Mouse (Mus musculus): ENCODE measurements around the gene Gpr33.

Gene Gpr33

DNA sequence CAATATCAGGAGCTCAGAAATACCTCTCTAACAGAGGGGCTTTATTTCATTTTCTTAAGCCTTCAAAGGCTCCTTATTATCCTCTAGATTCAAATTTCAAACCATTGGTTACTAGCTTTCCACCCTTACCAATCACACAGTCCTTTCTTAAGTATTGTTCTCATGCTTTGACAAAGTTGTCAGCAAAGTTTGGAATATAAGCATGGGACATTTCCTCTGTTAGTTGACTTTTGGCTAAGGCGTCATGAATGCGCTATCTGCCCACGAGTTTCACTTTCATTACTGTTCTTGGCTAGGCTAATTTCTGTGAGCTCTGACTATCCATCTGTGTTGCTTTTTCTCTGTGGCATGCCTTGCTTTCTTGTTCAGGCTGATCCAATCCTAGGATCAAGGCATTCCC lies 25.1 kb downstream of the Gpr33 start:
- peak; percentile 5 for DNase-seq (ENCODE audit: low read depth, low spot score)
- Histone ChIP-seq H3K27me3 (ENCODE audit: control insufficient read depth, insufficient read depth, low read length, poor library complexity, severe bottlenecking) (no peaks in the 10 kb centered on the region), H3K36me3 (ENCODE audit: control insufficient read depth, insufficient read depth, low read length, poor library complexity, severe bottlenecking) (peaks cover 1% of the 10 kb centered on the region; the same call in 1 of the 2 replicates)

DNA sequence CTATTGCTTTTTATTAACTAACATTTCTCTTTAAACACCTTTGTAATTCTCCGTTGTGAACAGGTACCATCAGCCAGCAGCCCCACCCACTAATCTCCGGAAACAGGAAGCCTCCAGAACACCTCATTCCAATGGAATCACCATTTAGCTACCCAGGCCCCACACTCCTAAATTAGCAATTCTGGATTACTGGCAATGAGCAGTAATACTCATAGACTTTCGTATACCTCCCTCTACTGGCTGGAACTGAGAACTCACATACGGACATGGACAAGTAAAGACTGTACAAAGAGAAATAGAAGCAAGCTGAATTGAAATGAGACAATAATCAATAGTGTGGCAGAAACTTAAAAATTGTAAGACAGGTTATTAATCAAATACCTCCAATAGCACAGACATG lies 26.3 kb downstream of the Gpr33 start:
- Histone ChIP-seq H3K36me3 (ENCODE audit: control insufficient read depth, insufficient read depth, low read length, poor library complexity, severe bottlenecking) (peaks cover 1% of the 10 kb centered on the region; the same call in 1 of the 2 replicates), H3K27me3 (ENCODE audit: control insufficient read depth, insufficient read depth, low read length, poor library complexity, severe bottlenecking) (no peaks in the 10 kb centered on the region)
- DNase-seq (ENCODE audit: low read depth, low spot score) = peak; percentile 80

DNA sequence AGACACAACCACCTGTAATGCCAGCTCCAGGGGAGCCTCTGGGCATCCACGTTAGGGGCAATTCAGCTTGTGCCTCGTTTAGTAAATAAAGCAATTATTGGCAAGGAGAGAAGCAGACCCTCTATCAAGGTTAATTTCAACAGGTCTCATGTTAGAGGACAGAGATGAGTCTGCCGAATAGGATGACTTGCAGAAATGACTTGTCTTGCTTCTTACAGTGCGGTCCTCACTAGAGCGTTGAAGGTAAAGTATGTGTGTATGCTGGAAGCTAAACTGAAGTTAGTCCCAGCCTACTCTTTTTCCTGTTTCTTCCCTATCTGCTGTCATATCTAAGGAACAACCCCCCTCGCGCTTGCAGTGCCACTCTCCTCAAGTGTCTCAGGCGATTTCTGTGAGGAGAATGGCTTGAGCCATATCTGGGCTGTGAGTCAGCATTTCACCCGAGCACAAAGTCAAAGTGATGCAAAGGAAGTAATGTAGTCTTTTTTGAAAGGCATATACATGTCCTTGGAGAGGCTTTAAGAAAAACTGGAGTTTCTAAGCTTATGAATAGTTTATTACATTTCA lies 29.4 kb downstream of the Gpr33 start:
- no peaks in the 10 kb centered on the region for H3K36me3 ChIP-seq (ENCODE audit: control insufficient read depth, insufficient read depth, low read length, poor library complexity, severe bottlenecking)
- no peak for DNase-seq (ENCODE audit: low read depth, low spot score)
- no peaks in the 10 kb centered on the region for H3K27me3 ChIP-seq (ENCODE audit: control insufficient read depth, insufficient read depth, low read length, poor library complexity, severe bottlenecking)

DNA sequence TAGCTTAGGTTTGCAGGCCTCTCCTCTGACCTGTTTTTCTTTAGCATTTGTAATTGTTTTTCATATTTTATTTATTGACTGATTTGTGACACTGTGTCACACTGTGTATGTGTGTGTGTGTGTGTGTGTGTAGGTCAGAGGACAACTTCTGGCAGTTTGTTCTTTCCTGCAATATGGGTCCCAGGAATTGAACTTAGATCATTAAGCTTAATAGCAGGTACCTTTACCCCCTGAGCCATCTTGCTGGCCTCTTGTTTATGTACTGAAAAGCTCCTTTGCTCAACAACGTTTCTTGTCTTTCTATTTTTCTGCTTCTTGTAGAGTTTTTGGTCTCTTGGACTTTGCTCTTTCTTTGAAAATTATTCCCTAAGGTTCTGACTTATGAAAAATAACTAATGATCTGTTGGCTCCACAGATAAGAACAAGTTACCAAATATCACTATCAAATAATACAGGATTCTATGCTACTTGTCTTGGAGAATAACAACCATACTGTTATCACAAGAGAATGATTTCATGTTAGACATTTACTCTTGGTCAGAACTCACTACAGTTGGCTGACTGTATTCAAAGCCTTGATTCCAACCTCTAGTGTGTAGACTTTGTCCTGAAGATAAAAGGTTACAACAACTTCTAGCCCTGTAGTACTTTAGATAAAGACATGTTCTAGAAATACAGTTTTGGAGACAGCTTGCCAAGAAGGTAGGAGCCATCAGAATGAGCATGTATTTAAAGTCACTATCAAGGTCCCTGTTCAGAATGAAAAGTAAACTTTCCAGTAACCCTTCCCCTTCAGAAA lies 31.9 kb downstream of the Gpr33 start:
- Histone ChIP-seq H3K36me3 (ENCODE audit: control insufficient read depth, insufficient read depth, low read length, poor library complexity, severe bottlenecking) (no peaks in the 10 kb centered on the region), H3K27me3 (ENCODE audit: control insufficient read depth, insufficient read depth, low read length, poor library complexity, severe bottlenecking) (no peaks in the 10 kb centered on the region)
- no peak for DNase-seq (ENCODE audit: low read depth, low spot score)

DNA sequence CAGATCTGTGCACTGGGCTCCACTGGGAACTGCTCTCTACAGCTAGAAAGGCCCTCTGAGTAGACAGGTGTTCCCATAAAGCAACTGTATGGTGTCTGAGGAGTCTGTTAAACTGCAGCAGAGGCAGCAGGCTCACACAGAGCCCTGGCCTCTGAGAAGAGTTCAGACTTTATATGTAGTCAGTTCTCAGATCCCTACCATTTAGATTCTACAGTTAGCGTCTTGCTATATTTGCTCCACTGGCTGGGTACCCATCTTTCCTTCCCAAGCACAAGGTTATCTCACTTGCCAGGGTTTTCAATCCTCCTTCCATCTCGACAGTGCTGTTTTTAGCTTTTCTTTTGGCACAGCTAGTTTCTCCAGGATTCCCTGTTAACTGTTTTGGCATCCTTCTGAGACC lies 37.2 kb downstream of the Gpr33 start:
- no peak for DNase-seq (ENCODE audit: low read depth, low spot score)

DNA sequence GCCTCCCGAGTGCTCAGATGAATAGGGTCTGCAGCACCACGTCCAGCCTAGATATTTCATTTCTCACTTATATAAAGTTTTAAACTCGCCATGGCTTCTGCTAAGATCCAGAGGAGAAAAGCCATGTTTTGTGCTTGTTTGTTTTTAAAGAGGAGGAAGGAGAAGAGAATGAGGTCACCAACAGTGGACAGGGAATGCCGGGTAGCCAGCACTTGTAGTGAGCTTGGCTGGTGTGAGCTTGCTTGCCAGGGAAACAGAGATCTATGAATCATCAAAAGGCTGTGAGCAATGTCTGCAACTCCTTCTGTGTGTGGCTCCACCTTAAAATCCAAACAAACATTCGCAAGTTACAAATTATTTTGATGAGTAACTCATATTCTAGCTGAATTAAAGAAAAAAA lies 39.3 kb downstream of the Gpr33 start:
- DNase-seq (ENCODE audit: low read depth, low spot score) = no peak
- Histone ChIP-seq H3K36me3 (ENCODE audit: control insufficient read depth, insufficient read depth, low read length, poor library complexity, severe bottlenecking) (no peaks in the 10 kb centered on the region), H3K27me3 (ENCODE audit: control insufficient read depth, insufficient read depth, low read length, poor library complexity, severe bottlenecking) (no peaks in the 10 kb centered on the region)

More for the DNA sequence above, 37.2 kb downstream of the Gpr33 start:
- Histone ChIP-seq H3K27me3 (ENCODE audit: control insufficient read depth, insufficient read depth, low read length, poor library complexity, severe bottlenecking) (no peaks in the 10 kb centered on the region), H3K36me3 (ENCODE audit: control insufficient read depth, insufficient read depth, low read length, poor library complexity, severe bottlenecking) (no peaks in the 10 kb centered on the region)

DNA sequence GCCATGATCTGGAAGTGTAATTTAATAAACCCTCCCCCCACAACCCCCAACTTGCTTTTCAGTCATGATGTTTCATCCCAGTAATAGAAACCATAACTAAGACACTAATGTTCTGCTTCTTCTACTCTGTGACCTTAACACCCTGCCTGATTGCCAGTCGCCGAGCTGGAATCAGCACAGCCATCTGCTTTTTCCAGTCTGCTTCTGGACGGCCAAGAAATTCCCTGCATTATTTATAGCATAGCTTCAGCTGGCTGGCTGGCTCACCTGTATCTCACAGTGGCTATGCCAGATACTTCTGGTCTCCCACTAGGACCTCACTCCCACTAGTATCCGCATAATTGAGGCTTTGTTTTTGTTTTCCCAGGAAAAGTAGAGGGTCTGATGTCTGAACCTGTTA lies 42.0 kb downstream of the Gpr33 start:
- Histone ChIP-seq H3K27me3 (ENCODE audit: control insufficient read depth, insufficient read depth, low read length, poor library complexity, severe bottlenecking) (no peaks in the 10 kb centered on the region), H3K36me3 (ENCODE audit: control insufficient read depth, insufficient read depth, low read length, poor library complexity, severe bottlenecking) (no peaks in the 10 kb centered on the region)
- no peak for DNase-seq (ENCODE audit: low read depth, low spot score)

DNA sequence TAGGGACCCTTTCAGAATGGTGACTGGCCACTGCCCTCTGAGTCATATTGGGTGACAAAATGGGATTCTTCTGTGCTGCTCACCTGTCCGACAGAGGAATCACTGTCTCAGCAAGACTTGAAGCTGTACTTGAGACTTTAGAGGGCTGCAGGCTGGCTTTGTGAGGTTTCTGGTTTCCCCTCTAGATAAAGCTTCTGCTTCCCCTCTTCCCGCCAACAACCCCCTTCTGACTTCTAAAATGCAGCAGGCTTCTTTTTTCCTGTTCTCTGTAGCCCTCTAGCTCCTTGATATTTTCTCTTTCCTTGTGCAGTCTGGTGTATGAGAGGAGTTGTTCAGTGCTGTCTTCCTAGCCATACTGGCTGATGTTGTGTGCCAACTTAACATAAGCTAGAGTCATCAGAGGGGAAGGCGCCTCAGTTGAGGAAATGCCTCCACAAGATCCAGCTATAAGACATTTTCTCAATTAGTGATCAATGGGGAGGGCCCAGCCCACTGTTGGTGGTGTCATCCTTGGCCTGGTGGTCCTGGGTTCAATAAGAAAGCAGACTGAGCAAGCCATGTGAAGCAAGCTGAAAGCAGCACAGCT lies 42.6 kb downstream of the Gpr33 start:
- no peaks in the 10 kb centered on the region for H3K27me3 ChIP-seq (ENCODE audit: control insufficient read depth, insufficient read depth, low read length, poor library complexity, severe bottlenecking)
- H3K36me3 ChIP-seq (ENCODE audit: control insufficient read depth, insufficient read depth, low read length, poor library complexity, severe bottlenecking) = no peaks in the 10 kb centered on the region
- no peak for DNase-seq (ENCODE audit: low read depth, low spot score)

DNA sequence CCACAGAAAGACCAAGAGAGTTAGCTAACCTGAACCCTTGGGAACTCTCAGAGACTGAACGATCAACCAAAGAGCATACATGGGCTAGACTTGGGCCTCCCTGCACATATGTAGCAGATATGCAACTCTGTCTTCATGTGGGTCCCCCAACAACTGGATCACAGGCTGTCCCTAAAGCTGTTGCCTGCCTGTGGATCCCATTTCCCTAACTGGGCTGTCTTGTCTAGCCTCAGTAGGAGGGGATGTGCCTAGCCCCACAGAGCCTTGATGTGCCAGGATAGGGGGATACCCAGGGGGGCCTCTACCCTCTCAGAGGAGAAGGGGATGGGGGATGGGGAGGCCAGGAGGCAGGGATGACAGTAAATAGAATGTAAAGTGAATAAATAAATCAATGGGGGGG lies 44.2 kb downstream of the Gpr33 start:
- Histone ChIP-seq H3K27me3 (ENCODE audit: control insufficient read depth, insufficient read depth, low read length, poor library complexity, severe bottlenecking) (no peaks in the 10 kb centered on the region), H3K36me3 (ENCODE audit: control insufficient read depth, insufficient read depth, low read length, poor library complexity, severe bottlenecking) (no peaks in the 10 kb centered on the region)
- no peak for DNase-seq (ENCODE audit: low read depth, low spot score)

DNA sequence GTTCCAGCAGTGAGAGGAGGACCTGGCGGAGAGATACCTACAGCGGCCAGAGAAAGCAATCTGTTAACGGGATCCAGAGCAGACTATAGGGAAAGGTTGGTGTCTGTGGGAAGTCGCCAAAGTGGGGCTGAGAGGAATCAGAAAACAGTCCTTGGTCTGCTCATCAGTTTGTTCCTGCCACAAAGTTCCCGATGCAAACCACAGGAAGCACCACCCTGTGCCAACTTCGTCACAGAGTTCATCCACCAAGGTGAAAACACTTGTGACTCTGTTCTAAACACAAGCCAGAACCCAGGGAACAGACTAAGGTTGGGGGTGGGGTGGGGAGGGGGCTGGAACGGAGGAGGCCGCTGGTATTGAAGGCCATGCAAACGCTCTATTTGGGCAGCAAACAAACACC lies 51.3 kb downstream of the Gpr33 start:
- Histone ChIP-seq H3K36me3 (ENCODE audit: control insufficient read depth, insufficient read depth, low read length, poor library complexity, severe bottlenecking) (no peaks in the 10 kb centered on the region), H3K27me3 (ENCODE audit: control insufficient read depth, insufficient read depth, low read length, poor library complexity, severe bottlenecking) (no peaks in the 10 kb centered on the region)
- DNase-seq (ENCODE audit: low read depth, low spot score) = no peak

DNA sequence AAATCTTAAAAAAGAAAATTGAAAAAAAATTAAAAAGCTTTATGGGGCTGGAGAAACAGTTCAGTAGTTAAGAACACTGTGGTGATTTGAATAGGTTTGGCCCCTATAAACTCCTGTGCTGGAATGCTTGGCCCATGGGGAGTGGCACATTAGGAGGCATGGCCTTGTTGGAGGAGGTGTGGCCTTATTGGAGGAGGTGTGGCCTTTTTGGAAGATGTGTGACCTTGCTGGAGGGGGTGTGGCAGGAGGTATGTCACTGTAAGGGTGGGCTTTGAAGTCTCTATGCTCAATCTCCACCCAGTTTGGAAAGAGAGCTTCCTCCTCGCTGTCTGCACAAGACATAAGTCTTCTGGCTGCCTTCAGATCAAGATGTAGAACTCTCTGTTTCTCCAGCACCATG lies 53.5 kb downstream of the Gpr33 start:
- Histone ChIP-seq H3K36me3 (ENCODE audit: control insufficient read depth, insufficient read depth, low read length, poor library complexity, severe bottlenecking) (no peaks in the 10 kb centered on the region), H3K27me3 (ENCODE audit: control insufficient read depth, insufficient read depth, low read length, poor library complexity, severe bottlenecking) (no peaks in the 10 kb centered on the region)
- no peak for DNase-seq (ENCODE audit: low read depth, low spot score)
